In genomic region chr19:33088868-33089267, GRCm38 (mm10) we compare ENCODE assay signal across 17 mouse cellular contexts.
A peak's percentile ranks its signal among the peaks of the same experiment; 100 is the strongest.
DNase-seq lines count a peak whose midpoint lies in the region; ATAC-seq and TF ChIP-seq lines count a peak whose summit lies in the region.
"Had no signal": no experiment of that assay in that cellular context is flagged by ENCODE, and none has a peak within 500 bp of the region (broad histone marks: within the 10 kb centered on the region; RNA-seq: fewer than 3 reads in every experiment).

No protein-coding gene starts in this region.

- H3K36me3 ChIP-seq in kidney, postnatal 0 days (ENCODE audit: insufficient read depth, low read length), result no peaks in the 10 kb centered on the region
- H3K36me3 ChIP-seq: embryonic facial prominence, embryonic 10.5 days; heart, embryonic 13.5 days; hindbrain, embryonic 13.5 days had no signal

- H3K9me3 ChIP-seq in kidney, postnatal 0 days (replicated peaks; ENCODE audit: low read length), result no peaks in the 10 kb centered on the region
- H3K9me3 ChIP-seq: embryonic facial prominence, embryonic 10.5 days; forebrain, embryonic 13.5 days; heart, embryonic 13.5 days; hindbrain, embryonic 13.5 days had no signal

- H3K9ac ChIP-seq in kidney, postnatal 0 days (ENCODE audit: low read depth, low read length), result no peak overlapping the region
- H3K9ac ChIP-seq: forebrain, embryonic 13.5 days; forebrain, postnatal 0 days; heart, embryonic 13.5 days; hindbrain, embryonic 13.5 days had no signal

- no peak overlapping the region for H3K27ac ChIP-seq in kidney, postnatal 0 days
- H3K27ac ChIP-seq: embryonic facial prominence, embryonic 10.5 days; forebrain, embryonic 13.5 days; heart, embryonic 13.5 days; hindbrain, embryonic 13.5 days; hindbrain, postnatal 0 days had no signal

- TF ChIP-seq CTCF in kidney, postnatal 0 days (IDR thresholded peaks at IDR 0.05; ENCODE audit: low read depth), result no peak

- no peak overlapping the region for H3K4me3 ChIP-seq in kidney, postnatal 0 days (replicated peaks; ENCODE audit: low read depth, low read length)
- H3K4me3 ChIP-seq: embryonic facial prominence, embryonic 10.5 days; forebrain, embryonic 13.5 days; heart, embryonic 13.5 days; hindbrain, embryonic 13.5 days had no signal

- no peak overlapping the region for H3K4me2 ChIP-seq in kidney, postnatal 0 days (ENCODE audit: low read length)
- H3K4me2 ChIP-seq: forebrain, embryonic 13.5 days; heart, embryonic 13.5 days; hindbrain, embryonic 13.5 days had no signal

- DNase-seq in heart, adult 9 months (ENCODE audit: low spot score in 2 of 2), result peak; percentile 22 to 58
- no peak for DNase-seq in heart, postnatal 4 days
- DNase-seq in kidney, postnatal 0 days (ENCODE audit: low spot score), result peak; percentile 32
- no peak for DNase-seq in kidney, postnatal 25 days
- DNase-seq in skeletal muscle tissue, adult 2 months (ENCODE audit: low read depth, low spot score), result peak; percentile 14
- no peak for DNase-seq in spleen, postnatal 36 days (ENCODE audit: low spot score in 2 of 2)
- DNase-seq: adrenal gland, adult 2 months; adrenal gland, postnatal 25 days; cerebellum, adult 2 months; cerebellum, postnatal 10 days; forebrain, postnatal 0 days; gastrocnemius, postnatal 36 days had no signal

- ATAC-seq in kidney, postnatal 0 days (replicated peaks; ENCODE audit: low FRiP score, low read depth), result no peak
- ATAC-seq: forebrain, embryonic 13.5 days; forebrain, postnatal 0 days; hindbrain, postnatal 0 days had no signal

- H3K4me1 ChIP-seq in kidney, postnatal 0 days (replicated peaks; ENCODE audit: insufficient read depth, low read length), result no peaks in the 10 kb centered on the region
- H3K4me1 ChIP-seq: forebrain, embryonic 13.5 days; heart, embryonic 13.5 days; hindbrain, embryonic 13.5 days had no signal

- 70% methylated on average over 2 of the region's 2 CpGs for WGBS in kidney, postnatal 0 days

- no peaks in the 10 kb centered on the region for H3K27me3 ChIP-seq in kidney, postnatal 0 days (ENCODE audit: insufficient read depth, low read length)
- H3K27me3 ChIP-seq: forebrain, embryonic 13.5 days; heart, embryonic 13.5 days; hindbrain, embryonic 13.5 days had no signal

Comparison
In these comparisons a context has a peak if more than half of its experiments do, and no peak if none do; other contexts are left out.
1. DNase-seq: peak in heart, adult 9 months (2 of 2), kidney, postnatal 0 days (single experiment) and skeletal muscle tissue, adult 2 months (single experiment); none in heart, postnatal 4 days (single experiment), kidney, postnatal 25 days (0 of 2) and spleen, postnatal 36 days (0 of 2).